Mouse (Mus musculus): ENCODE measurements around the gene Tenm3. TPM values are rescaled to one million over a fixed set of nuclear protein-coding genes. Genes with fewer than 3 reads are reported as not detected.

Tenm3 gene
- polyA plus RNA-seq, 1 experiment = not detected

DNA sequence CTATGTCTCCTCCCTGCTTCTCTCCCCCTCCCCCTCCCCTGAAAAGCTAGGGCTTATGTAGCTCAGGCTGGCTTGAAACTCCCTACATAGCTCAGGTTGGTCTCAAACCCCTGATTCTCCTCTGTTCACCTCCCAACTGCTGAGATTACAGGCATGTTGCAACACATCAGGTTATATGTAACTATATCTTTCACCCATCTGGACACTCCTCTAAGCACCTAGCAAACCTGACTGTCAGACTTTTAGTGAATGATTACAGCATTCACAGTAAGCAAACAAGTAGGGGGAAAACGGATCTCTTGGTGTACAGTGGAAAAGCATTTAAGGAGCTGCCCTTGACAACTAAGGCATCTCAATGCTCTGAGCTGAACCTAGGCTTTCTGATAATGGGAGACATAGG is 366.9 kb downstream of the Tenm3 start:
- TF ChIP-seq GATA1 (IDR thresholded peaks at IDR 0.05; ENCODE audit: low read length) = no peak

GRCm38 (mm10) chr8:48467633-48468032 is 376.1 kb downstream of the Tenm3 start:
- no peak for TF ChIP-seq GATA1 (IDR thresholded peaks at IDR 0.05; ENCODE audit: low read length)

DNA sequence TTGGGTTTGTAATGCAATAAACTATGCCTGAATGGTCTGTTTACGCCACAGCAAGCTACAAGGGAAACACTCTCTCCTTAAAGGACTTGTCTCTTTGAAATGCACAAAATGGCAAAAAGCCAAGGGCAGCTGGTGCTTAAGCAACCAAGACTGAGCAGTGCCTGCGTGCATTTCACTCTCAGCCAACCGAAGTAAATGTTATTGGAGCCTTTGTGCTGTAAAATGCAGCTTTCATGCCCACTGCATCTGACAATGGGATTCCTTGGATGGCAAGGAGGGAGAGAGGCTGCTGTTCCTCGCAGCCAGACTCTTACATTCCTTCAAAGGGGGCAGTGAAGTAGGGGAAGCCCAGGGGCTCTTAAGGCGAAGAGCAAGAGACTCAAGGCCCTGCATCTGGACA is 385.4 kb downstream of the Tenm3 start:
- no peak for TF ChIP-seq GATA1 (IDR thresholded peaks at IDR 0.05; ENCODE audit: low read length)

- TF ChIP-seq GATA1 (IDR thresholded peaks at IDR 0.05; ENCODE audit: low read length) = no peak
Measured at GRCm38 (mm10) chr8:48456328-48457124, 387.2 kb downstream of the Tenm3 start.

GRCm38 (mm10) chr8:48451247-48451635 is 392.5 kb downstream of the Tenm3 start:
- no peak for TF ChIP-seq GATA1 (IDR thresholded peaks at IDR 0.05; ENCODE audit: low read length)

DNA sequence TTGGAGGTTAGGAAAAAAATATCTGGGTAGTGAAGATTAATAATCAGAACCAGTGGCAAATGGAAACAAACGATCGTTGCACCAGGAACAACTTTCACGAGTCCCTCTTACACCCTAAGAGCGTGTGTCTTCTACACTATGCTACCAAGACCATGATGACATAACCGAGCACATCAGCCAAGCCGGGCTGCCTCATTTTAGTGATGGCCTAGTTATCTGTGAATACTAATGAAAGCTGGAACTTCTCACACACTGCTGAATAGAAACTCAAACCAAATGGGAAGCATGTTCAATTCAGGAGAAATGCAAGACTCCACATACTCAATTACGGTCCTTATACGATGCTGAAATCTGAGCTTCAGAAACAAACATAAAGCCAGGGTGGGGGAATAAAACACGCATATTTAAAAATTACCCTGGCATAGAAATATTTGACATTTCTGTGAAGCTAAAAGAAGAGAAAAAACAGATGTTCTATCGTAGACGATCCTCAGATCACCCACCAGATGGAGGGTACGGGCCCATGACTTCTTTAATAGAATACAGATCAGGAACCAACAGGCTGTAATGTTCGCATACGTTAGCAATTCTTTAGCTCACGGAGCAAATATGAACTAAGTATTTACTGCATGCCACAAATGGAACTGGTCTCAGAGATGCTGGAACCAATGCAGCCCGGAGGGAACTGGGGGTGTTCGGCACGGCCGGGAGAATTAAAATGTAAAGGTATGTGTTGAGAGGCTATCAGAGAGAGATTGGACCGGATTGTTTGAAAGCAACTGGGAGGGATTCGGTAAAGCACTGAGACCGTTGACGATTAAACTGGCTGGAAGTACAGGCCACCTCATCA is 393.1 kb downstream of the Tenm3 start:
- TF ChIP-seq GATA1 (IDR thresholded peaks at IDR 0.05; ENCODE audit: low read length) = no peak

GRCm38 (mm10) chr8:48449625-48450024 is 394.1 kb downstream of the Tenm3 start:
- no peak for TF ChIP-seq GATA1 (IDR thresholded peaks at IDR 0.05; ENCODE audit: low read length)

- TF ChIP-seq GATA1 (IDR thresholded peaks at IDR 0.05; ENCODE audit: low read length) = no peak
Measured at GRCm38 (mm10) chr8:48445690-48446089, 398.1 kb downstream of the Tenm3 start.

GRCm38 (mm10) chr8:48439491-48439890 is 404.3 kb downstream of the Tenm3 start:
- no peak for TF ChIP-seq GATA1 (IDR thresholded peaks at IDR 0.05; ENCODE audit: low read length)

DNA sequence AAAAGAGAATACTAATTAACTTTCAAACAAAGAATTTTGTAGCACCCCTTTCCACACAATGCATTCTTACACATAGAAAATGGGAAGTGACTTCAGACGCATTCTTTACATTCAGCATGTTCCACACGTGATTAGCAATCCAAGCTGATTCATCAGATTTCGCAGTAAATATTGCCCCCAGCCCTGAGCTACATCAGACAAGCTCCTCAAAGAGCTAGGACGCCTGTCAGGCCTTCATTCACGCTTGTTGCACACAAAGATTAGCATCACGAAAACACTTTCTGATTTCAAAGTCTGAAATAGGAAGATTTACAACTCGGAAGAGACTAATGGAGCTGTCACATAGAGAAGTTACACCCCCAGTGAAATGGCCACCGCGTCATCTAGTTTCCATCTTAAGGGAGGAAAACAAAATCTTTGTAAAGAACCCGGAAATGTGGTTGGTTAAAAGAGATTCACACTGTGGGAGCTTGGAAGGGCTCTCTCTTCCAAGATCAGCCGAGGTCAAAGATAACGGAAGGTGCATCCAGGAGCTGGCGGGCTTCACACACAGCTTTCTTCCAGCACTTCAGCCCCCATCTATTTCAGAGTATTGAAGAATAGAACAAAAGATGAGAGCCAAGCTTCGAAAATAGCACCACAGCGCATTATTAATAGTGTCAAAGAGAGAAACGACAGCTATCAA is 406.1 kb downstream of the Tenm3 start:
- no peak for TF ChIP-seq GATA1 (IDR thresholded peaks at IDR 0.05; ENCODE audit: low read length)

- TF ChIP-seq GATA1 (IDR thresholded peaks at IDR 0.05; ENCODE audit: low read length) = no peak
Measured at GRCm38 (mm10) chr8:48425101-48425500, 418.6 kb downstream of the Tenm3 start.

GRCm38 (mm10) chr8:48417714-48418113 is 426.0 kb downstream of the Tenm3 start:
- no peak for TF ChIP-seq GATA1 (IDR thresholded peaks at IDR 0.05; ENCODE audit: low read length)

DNA sequence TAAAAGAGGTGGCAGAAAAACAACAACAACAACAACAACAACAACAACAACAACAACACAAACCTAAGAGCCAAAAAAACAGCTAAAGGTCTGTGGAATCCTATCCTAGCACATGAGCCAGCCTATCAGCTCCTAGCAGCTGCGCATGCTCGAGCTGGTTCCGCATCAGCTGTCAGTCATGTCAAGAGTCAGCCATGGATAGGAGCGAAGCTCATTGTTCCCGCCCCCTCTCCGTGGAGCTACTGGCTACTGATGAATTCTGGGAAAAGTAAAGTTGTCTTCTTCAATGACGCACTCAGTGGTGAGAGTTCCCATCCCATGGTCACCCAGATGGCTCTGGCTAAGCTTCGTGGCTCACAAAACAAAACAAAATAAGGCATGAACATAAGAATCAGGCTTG is 432.8 kb downstream of the Tenm3 start:
- no peak for TF ChIP-seq GATA1 (IDR thresholded peaks at IDR 0.05; ENCODE audit: low read length)

DNA sequence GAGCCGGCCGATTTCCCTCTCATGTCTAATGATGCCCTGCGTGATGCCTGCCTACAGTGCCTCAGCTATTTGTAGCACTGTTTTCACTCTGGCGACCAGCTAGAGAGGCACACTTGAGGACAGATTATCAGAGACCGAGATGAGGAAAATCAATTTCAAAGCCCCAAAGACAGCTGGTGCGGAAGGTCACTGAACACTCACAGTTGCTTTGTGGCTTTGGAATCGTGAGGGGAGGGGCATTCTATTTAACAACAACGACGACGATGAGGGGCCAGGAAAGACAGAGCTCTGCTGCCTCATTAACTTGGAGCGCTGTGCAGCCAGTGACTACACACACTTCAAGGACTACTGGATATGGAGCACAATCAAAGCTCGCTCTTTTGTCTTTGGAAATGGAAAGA is 443.2 kb downstream of the Tenm3 start:
- no peak for TF ChIP-seq GATA1 (IDR thresholded peaks at IDR 0.05; ENCODE audit: low read length)

GRCm38 (mm10) chr8:48385833-48386232 is 457.9 kb downstream of the Tenm3 start:
- no peak for TF ChIP-seq GATA1 (IDR thresholded peaks at IDR 0.05; ENCODE audit: low read length)

- TF ChIP-seq GATA1 (IDR thresholded peaks at IDR 0.05; ENCODE audit: low read length) = no peak
Measured at GRCm38 (mm10) chr8:48380035-48380434, 463.7 kb downstream of the Tenm3 start.
